Mouse (Mus musculus) gastrocnemius, postnatal 4 days (tissue): ENCODE results near the gene Gm6583. TPM values are rescaled to one million over a fixed set of nuclear protein-coding genes. Genes with fewer than 3 reads are reported as not detected.

Source experiments
- DNase-seq, 2 experiments: peaks; one replicate each; pipeline ENCODE4 v3.0.0; 2021 to 2022; ENCODE audit warnings: low spot score in 2 of 2, mixed read lengths in 2 of 2
- total RNA-seq, 2 experiments: library from RNA; stranded (reverse); gene quantifications; 2 replicates each; pipeline ENCODE4 v1.2.3; 2021

Gene Gm6583
- total RNA-seq, 2 experiments from 2014 or later: not detected

DNA sequence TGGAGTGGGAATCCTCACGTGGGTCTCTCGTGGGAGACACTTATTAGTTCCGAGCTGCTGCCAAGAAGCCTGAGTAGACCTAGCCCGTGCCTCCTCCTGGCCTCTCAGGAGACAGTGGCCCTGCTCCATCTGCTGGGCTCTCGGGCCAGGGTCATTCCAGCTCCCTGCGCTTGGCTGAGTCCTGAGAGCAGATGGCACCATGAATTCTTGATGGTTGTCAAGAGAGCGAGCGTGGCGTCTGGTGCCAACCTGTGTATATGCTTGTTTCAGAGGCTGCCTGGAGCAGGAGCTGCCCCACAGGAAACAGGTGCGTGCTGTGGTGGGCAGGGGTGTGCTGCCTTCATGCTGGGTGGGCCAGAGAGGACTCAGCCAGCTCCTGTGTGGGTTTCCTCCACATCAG is 12.8 kb upstream of the Gm6583 start:
- no peak for DNase-seq

DNA sequence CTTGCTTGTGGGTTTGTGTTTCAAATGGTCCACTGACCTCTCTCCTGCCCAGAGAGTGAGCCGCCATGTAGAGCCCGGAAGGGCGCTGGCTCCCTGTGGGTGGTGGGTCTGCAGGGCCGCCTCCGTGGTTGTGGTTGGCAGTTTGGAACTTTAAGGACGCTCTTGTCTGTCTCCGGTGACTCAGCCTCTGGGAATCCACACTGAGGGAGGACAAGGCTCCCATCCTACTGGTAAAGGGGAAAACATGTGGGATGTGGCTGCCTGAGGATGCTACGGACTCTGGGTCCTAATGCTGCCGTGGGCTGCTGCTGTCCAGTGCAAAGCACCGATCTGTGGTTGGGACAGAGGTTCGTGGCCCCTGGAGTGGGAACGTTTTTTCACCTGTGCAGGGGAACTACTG is 12.1 kb upstream of the Gm6583 start:
- DNase-seq: no peak

- no peak for DNase-seq
Measured at GRCm38 (mm10) chr5:112367338-112367737, 11.5 kb upstream of the Gm6583 start.

- DNase-seq: no peak
Measured at GRCm38 (mm10) chr5:112366879-112367278, 11.0 kb upstream of the Gm6583 start.

GRCm38 (mm10) chr5:112364184-112364797 is 8.5 kb upstream of the Gm6583 start:
- DNase-seq: no peak

DNA sequence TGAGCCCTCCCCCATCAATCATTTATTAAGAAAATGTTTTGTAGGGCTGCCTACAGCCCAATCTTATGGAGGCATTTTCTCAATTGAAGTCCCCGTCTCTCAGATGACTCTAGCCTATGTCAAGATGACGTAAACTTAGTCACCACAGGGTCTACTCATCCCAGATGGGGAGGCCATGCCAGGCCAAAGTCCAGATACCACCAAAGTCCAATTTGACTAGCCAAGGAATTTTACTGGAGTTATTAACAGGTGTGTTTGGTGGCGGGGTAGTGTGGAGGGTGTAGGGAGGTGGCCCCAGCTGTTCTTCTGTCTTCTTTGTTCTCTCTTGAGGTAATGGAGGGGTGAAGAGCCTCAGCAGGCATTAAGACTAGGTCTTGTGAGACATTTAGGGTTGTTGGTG is 4.2 kb upstream of the Gm6583 start:
- no peak for DNase-seq

GRCm38 (mm10) chr5:112359520-112359919 is 3.7 kb upstream of the Gm6583 start:
- DNase-seq: no peak

DNA sequence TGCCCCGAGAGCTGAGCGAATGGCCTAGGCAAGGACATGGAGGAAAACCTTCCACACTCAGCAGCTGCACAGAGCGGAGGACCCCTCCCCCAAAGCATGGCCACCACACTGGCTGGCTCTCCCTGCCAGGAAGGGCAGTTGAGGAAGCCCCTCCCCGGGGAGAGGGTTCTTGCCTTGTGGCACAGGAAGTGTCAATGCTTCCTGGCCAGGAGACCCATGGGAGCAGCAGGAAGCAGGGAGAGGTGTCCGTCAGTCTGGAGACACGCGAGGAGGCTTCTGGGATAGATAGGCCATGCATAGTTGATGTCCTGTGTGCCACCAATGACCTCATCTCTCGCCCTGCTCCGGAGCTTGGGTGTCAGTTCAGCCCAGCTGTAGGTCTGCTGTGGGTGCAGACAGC is 489 bp upstream of the Gm6583 start:
- DNase-seq: no peak

- DNase-seq: no peak
Measured at GRCm38 (mm10) chr5:112355493-112355892, 340 bp downstream of the Gm6583 start.

GRCm38 (mm10) chr5:112349169-112349568 is 6.7 kb downstream of the Gm6583 start:
- no peak for DNase-seq

DNA sequence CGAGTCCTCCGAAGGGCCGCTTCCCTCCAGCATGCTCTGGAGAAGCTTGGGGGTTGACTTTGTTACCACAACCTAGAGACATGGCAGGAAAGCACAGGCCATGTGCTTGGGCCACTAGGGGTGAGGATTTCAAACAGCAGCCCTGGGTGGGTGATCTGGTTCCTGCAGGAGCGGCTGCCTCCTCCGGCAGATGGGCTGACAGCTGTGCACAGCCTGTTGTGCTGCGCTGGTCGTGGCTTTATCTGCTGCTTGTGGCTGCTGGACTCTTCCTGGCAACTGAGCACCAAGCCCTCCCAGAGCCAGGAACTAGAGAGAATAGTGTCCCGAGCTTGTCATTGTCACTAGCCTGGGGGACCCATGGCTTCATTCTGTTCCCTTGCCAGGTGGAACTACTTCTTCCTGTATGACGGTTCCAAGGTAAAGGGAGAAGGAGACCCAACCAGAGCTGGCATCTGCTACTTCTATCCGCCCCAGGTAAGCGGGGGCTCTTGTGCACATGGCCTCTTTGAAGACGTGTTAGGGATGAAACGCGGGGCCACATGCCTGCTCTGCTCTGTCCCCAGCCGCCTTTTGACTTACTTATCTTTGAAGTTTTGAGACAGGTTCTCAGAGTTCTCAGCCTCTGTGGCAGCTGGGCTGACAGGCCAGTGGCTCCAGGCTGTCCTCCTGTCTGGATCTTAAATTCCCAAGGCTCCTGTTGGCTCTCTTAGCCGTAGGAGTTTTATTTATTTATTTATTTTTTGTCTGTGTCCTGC is 9.4 kb downstream of the Gm6583 start:
- DNase-seq: no peak

DNA sequence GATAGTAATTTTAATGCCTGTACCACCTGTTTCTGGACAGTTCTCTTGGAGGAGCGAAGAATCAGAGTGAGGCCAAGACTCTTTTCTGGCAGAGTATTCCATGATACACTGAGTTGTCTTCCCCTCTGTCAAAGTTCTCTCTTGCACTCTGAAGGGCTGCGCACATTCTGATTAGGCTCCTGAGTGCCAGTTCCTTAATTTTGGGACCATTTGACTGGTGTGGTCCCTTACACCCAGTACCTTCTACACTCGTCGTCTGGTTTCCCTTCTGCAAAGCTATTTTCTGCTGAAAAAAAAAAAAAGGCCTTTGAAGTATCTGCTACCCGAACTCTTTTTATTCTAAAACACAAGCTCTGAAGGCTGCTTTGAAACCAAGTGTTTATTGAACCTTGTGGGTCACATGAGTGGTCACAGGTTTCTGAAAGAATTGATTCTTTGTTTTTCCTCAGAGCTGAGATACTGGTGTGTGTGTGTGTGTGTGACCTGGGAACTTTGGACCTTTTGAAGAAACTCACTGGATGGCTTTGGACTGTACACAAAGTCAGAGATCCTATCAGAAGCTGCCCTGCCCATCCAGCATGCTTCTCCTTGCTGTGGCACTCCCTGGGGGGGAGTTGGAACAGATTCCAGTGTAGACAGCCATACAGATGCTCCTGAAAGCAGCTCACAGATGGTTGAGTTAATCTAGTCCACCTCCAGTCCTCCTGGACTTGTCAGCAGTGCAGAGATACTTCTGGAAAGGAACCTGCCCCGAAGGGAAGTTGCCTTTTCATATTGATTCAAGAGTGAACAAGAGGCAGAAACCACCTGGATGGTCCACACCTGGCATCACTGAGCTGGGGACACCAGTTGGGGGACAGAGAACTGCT is 11.5 kb downstream of the Gm6583 start:
- no peak for DNase-seq

DNA sequence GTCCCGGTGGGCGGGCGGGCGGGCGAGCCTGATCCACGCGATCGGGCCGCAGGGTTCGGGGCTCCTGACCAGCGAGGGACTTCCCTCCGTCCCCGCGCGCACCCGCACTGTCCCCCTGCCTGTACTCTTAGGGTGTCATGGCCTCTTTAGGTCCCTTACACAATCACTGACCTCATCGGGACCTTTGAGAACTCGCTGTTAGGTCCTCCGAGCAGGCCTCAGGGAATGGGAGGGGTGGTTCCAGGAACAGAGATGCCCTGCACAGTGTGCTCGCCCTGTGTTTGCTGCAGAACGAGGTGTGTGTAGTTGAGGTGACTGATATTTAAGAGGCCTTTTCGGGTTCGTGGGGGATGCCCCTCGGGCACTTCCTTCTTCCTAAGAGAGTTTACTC is 12.6 kb downstream of the Gm6583 start:
- no peak for DNase-seq

- DNase-seq: peak; percentile 72 to 81
Measured at GRCm38 (mm10) chr5:112342463-112343204, 13.2 kb downstream of the Gm6583 start, which contains the start of the genes Srrd and Hps4. Gene Srrd, minus strand, starts transcription at chr5:112343040. Gene Hps4, plus strand, starts transcription at chr5:112343083.

DNA sequence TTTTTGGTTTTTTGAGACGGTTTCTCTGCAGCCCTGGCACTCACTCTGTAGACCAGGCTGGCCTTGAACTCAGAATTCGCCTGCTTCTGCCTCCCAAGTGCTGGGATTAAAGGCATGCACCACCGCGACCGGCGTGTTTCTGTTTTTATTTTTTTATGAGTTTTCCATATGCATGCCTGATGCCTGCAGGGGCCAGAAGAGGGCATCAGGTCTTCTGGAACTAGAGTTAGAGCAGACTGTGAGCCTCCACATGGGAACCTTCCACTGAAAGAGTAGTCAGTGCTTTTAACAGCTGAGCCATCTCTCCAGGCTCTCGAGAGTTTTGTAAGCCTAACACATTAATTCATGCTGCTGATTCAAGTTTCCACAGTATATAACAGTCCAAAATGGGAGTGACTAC is 16.6 kb downstream of the Gm6583 start:
- DNase-seq: no peak

GRCm38 (mm10) chr5:112337004-112337403 is 18.8 kb downstream of the Gm6583 start:
- DNase-seq: no peak

GRCm38 (mm10) chr5:112335473-112335872 is 20.4 kb downstream of the Gm6583 start:
- DNase-seq: no peak

GRCm38 (mm10) chr5:112329805-112330564 is 25.8 kb downstream of the Gm6583 start:
- no peak for DNase-seq

- no peak for DNase-seq
Measured at GRCm38 (mm10) chr5:112327854-112328253, 28.0 kb downstream of the Gm6583 start.

GRCm38 (mm10) chr5:112326446-112327009 is 29.3 kb downstream of the Gm6583 start:
- DNase-seq: no peak
